Mouse (Mus musculus) MEL (cell line): ENCODE measurements at regions not wholly inside any gene's neighbourhood (a gene's known extent, or its start where the extent isn't known, plus 50 kb on each side); places are given as distances from the start of the nearest gene placed in this dataset.

Experiments
- DNase-seq: peaks from one replicate; pipeline ENCODE4 v3.0.0; 2011; ENCODE audit warnings: low read depth, low spot score
- H3K27ac ChIP-seq: 2 replicates; pipeline ENCODE4 v1.5.1; 2012; ENCODE audit warnings: low read depth, mild to moderate bottlenecking, control low read depth, low read length, moderate library complexity; ENCODE audit not compliant: control insufficient read depth
- H3K27me3 ChIP-seq, 2 experiments: fragments of 150-350 bp in 1 of 2; sonication (generic) in 1 of 2; 2 replicates each; pipeline ENCODE4 v1.6.1; 2012; ENCODE audit warnings: low read length in 2 of 2, mild to moderate bottlenecking in 2 of 2, improper control_type of control experiment in 1 of 2, moderate library complexity in 1 of 2; ENCODE audit not compliant: insufficient read depth in 2 of 2, control insufficient read depth in 1 of 2
- H3K36me3 ChIP-seq, 2 experiments: 2 replicates each; pipeline ENCODE4 v1.6.1; 2012 to 2014; ENCODE audit warnings: low read length in 2 of 2, improper control_type of control experiment in 1 of 2, inconsistent platforms in 1 of 2, mild to moderate bottlenecking in 1 of 2; ENCODE audit not compliant: insufficient read depth in 2 of 2, control insufficient read depth in 1 of 2
- H3K4me1 ChIP-seq, 2 experiments: fragments of 150-350 bp in 1 of 2; sonication (generic) in 1 of 2; 2 replicates each; pipeline ENCODE4 v1.6.1; 2012; ENCODE audit warnings: low read length in 2 of 2, improper control_type of control experiment in 1 of 2, mild to moderate bottlenecking in 1 of 2; ENCODE audit not compliant: insufficient read depth in 2 of 2, control insufficient read depth in 1 of 2
- H3K4me3 ChIP-seq, 2 experiments: fragments of 150-350 bp in 1 of 2; sonication (generic) in 1 of 2; 2 replicates each; pipeline ENCODE4 v1.5.1; 2012; ENCODE audit warnings: low read depth in 2 of 2, low read length in 2 of 2, mild to moderate bottlenecking in 2 of 2, moderate library complexity in 2 of 2, control low read depth in 1 of 2, improper control_type of control experiment in 1 of 2; ENCODE audit not compliant: control insufficient read depth in 1 of 2, insufficient read depth in 1 of 2
- H3K79me2 ChIP-seq: 2 replicates; pipeline ENCODE4 v1.6.1; 2012; ENCODE audit warnings: mild to moderate bottlenecking, low read length, moderate library complexity; ENCODE audit not compliant: control insufficient read depth, poor library complexity, insufficient read depth
- H3K9ac ChIP-seq: 2 replicates; pipeline ENCODE4 v1.6.1; 2012; ENCODE audit warnings: low read depth, mild to moderate bottlenecking, control low read depth, low read length, moderate library complexity; ENCODE audit not compliant: control insufficient read depth, poor library complexity, severe bottlenecking
- H3K9me3 ChIP-seq: fragments of 150-350 bp; sonication (generic); replicated peaks from 2 replicates; pipeline ENCODE4 v1.6.1; 2012; ENCODE audit warnings: mild to moderate bottlenecking, low read length, improper control_type of control experiment, moderate library complexity; ENCODE audit not compliant: insufficient read depth
- BHLHE40 ChIP-seq: IDR thresholded peaks from 2 replicates; pipeline ENCODE4 v1.6.1; 2012; ENCODE audit warnings: low read depth, mild to moderate bottlenecking, inconsistent platforms, low read length, improper control_type of control experiment, borderline replicate concordance
- CHD1 ChIP-seq: IDR thresholded peaks from 2 replicates; pipeline ENCODE4 v1.6.1; 2012; ENCODE audit warnings: low read depth, mild to moderate bottlenecking, inconsistent platforms, low read length, improper control_type of control experiment
- CTCF ChIP-seq, 3 experiments: IDR thresholded peaks in 2 of 3; conservative IDR thresholded peaks in 1 of 3; 2 replicates each; pipeline ENCODE4 v1.5.1; 2011 to 2012; ENCODE audit warnings: low read length in 3 of 3, low read depth in 2 of 3, mild to moderate bottlenecking in 2 of 3, improper control_type of control experiment in 1 of 3, inconsistent platforms in 1 of 3, mixed read lengths in 1 of 3, moderate library complexity in 1 of 3; ENCODE audit not compliant: control insufficient read depth in 1 of 3, insufficient read depth in 1 of 3, poor library complexity in 1 of 3, severe bottlenecking in 1 of 3
- ETS1 ChIP-seq: IDR thresholded peaks from 2 replicates; pipeline ENCODE4 v1.6.1; 2012; ENCODE audit warnings: low read depth, mild to moderate bottlenecking, inconsistent platforms, low read length, improper control_type of control experiment, moderate library complexity
- GATA1 ChIP-seq: IDR thresholded peaks from 2 replicates; pipeline ENCODE4 v1.6.1; 2011; ENCODE audit warnings: low read depth, low read length, improper control_type of control experiment
- JUND ChIP-seq: IDR thresholded peaks from 2 replicates; pipeline ENCODE4 v1.6.1; 2011; ENCODE audit warnings: low read depth, mild to moderate bottlenecking, improper control_type of control experiment, low read length
- KAT2A ChIP-seq: conservative IDR thresholded peaks from 2 replicates; pipeline ENCODE4 v1.6.1; 2012; ENCODE audit warnings: low read depth, low read length, improper control_type of control experiment, inconsistent platforms
- MAX ChIP-seq: IDR thresholded peaks from 2 replicates; pipeline ENCODE4 v1.6.1; 2011; ENCODE audit warnings: low read length, improper control_type of control experiment
- MAZ ChIP-seq: IDR thresholded peaks from 2 replicates; pipeline ENCODE4 v1.6.1; 2012; ENCODE audit warnings: low read depth, mild to moderate bottlenecking, inconsistent platforms, low read length, improper control_type of control experiment
- MEF2A ChIP-seq: IDR thresholded peaks from 2 replicates; pipeline ENCODE4 v1.6.1; 2014; ENCODE audit warnings: low read depth, mild to moderate bottlenecking, inconsistent platforms, low read length, improper control_type of control experiment; ENCODE audit not compliant: poor library complexity, insufficient replicate concordance, severe bottlenecking; ENCODE audit errors: extremely low read depth
- MXI1 ChIP-seq: IDR thresholded peaks from 2 replicates; pipeline ENCODE4 v1.6.1; 2011; ENCODE audit warnings: mild to moderate bottlenecking, low read depth, low read length, improper control_type of control experiment
- NELFE ChIP-seq: IDR thresholded peaks from 2 replicates; pipeline ENCODE4 v1.6.1; 2011; ENCODE audit warnings: low read depth, low read length, improper control_type of control experiment
- POLR2A ChIP-seq, 2 experiments: IDR thresholded peaks; 2 replicates each; pipeline ENCODE4 v1.6.1; 2011 to 2012; ENCODE audit warnings: low read length in 2 of 2, mild to moderate bottlenecking in 2 of 2, control low read depth in 1 of 2, improper control_type of control experiment in 1 of 2, low read depth in 1 of 2, moderate library complexity in 1 of 2; ENCODE audit not compliant: control insufficient read depth in 1 of 2, insufficient read depth in 1 of 2, poor library complexity in 1 of 2
- POLR2AphosphoS5 ChIP-seq: IDR thresholded peaks from 2 replicates; pipeline ENCODE4 v1.6.1; 2012; ENCODE audit warnings: low read depth, borderline replicate concordance, mild to moderate bottlenecking, inconsistent platforms, low read length, moderate library complexity, mixed read lengths
- RAD21 ChIP-seq: IDR thresholded peaks from 2 replicates; pipeline ENCODE4 v1.6.1; 2011; ENCODE audit warnings: mild to moderate bottlenecking, low read depth, low read length, improper control_type of control experiment
- RCOR1 ChIP-seq: IDR thresholded peaks from 2 replicates; pipeline ENCODE4 v1.6.1; 2012; ENCODE audit warnings: low read depth, mild to moderate bottlenecking, inconsistent platforms, low read length, improper control_type of control experiment
- SIN3A ChIP-seq: IDR thresholded peaks from 2 replicates; pipeline ENCODE4 v1.6.1; 2012; ENCODE audit warnings: low read length, improper control_type of control experiment, inconsistent platforms
- SMC3 ChIP-seq: IDR thresholded peaks from 2 replicates; pipeline ENCODE4 v1.6.1; 2011; ENCODE audit warnings: low read depth, low read length, improper control_type of control experiment
- TAL1 ChIP-seq: IDR thresholded peaks from 2 replicates; pipeline ENCODE4 v1.6.1; 2012; ENCODE audit warnings: mild to moderate bottlenecking, inconsistent platforms, low read length, moderate library complexity, mixed read lengths
- TBP ChIP-seq: IDR thresholded peaks from 2 replicates; pipeline ENCODE4 v1.8.0; 2011; ENCODE audit warnings: low read depth, low read length, improper control_type of control experiment
- TCF12 ChIP-seq: IDR thresholded peaks from 2 replicates; pipeline ENCODE4 v1.6.1; 2014; ENCODE audit warnings: low read depth, mild to moderate bottlenecking, inconsistent platforms, low read length, improper control_type of control experiment, moderate library complexity
- UBTF ChIP-seq: IDR thresholded peaks from 2 replicates; pipeline ENCODE4 v1.6.1; 2012; ENCODE audit warnings: low read depth, mild to moderate bottlenecking, inconsistent platforms, low read length, improper control_type of control experiment, moderate library complexity, borderline replicate concordance; ENCODE audit not compliant: insufficient read depth
- USF1 ChIP-seq: IDR thresholded peaks from 2 replicates; pipeline ENCODE4 v1.6.1; 2014; ENCODE audit warnings: low read depth, mild to moderate bottlenecking, inconsistent platforms, low read length, improper control_type of control experiment, moderate library complexity

DNA sequence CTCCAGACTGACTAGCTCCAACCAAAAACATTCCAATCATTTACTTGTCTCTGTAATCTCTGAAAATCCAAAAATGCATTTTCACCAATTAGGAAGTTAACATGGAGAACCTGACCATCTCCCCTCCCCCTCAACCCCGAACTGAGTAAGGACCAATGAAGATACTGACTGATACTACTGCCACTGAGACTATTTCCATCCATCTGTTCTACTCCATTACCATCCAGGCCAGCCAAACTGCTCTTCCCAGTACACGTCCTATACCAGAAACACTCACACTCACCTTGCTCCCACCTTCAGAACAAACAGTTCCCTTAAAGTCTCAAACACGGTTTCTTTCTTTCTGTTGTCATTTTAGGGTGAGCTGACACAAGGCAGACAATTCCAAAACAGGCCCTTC is 55.1 kb upstream of the Kcna3 start:
- Histone ChIP-seq H3K4me3 (no peak overlapping the region), H3K9ac (no peak overlapping the region), H3K27ac (no peak overlapping the region), H3K27me3 (no peaks in the 10 kb centered on the region), H3K36me3 (no peaks in the 10 kb centered on the region), H3K4me1 (no peaks in the 10 kb centered on the region), H3K9me3 (no peaks in the 10 kb centered on the region), H3K79me2 (no peaks in the 10 kb centered on the region)
- no peak for DNase-seq
- no peak for TF ChIP-seq TBP
- no peak for TF ChIP-seq POLR2AphosphoS5
- no peak for TF ChIP-seq TAL1
- TF ChIP-seq MAZ, result no peak
- TF ChIP-seq KAT2A, result no peak
- no peak for TF ChIP-seq RCOR1
- TF ChIP-seq UBTF, result no peak
- no peak for TF ChIP-seq MAX
- TF ChIP-seq CHD1, result no peak
- TF ChIP-seq USF1, result no peak
- no peak for TF ChIP-seq CTCF (IDR thresholded peaks at IDR 0.05 in 2 of 3, conservative IDR thresholded peaks at IDR 0.05 in 1 of 3; ENCODE audit: control insufficient read depth in 1 of 3, insufficient read depth in 1 of 3, low read depth in 2 of 3, low read length in 3 of 3, poor library complexity in 1 of 3, severe bottlenecking in 1 of 3)
- no peak for TF ChIP-seq ETS1
- no peak for TF ChIP-seq TCF12
- TF ChIP-seq SIN3A, result no peak
- TF ChIP-seq POLR2A (IDR thresholded peaks at IDR 0.05; ENCODE audit: control insufficient read depth in 1 of 2, insufficient read depth in 1 of 2, low read depth in 1 of 2, low read length in 2 of 2, poor library complexity in 1 of 2), result no peak
- TF ChIP-seq SMC3, result no peak
- TF ChIP-seq JUND, result no peak

GRCm38 (mm10) chr3:106981323-106981722 is 54.6 kb upstream of the Kcna3 start:
- Histone ChIP-seq H3K9ac (no peak overlapping the region), H3K4me3 (no peak overlapping the region), H3K4me1 (no peaks in the 10 kb centered on the region), H3K79me2 (no peaks in the 10 kb centered on the region), H3K36me3 (no peaks in the 10 kb centered on the region), H3K27ac (no peak overlapping the region), H3K27me3 (no peaks in the 10 kb centered on the region), H3K9me3 (no peaks in the 10 kb centered on the region)
- TF ChIP-seq POLR2AphosphoS5, result no peak
- no peak for TF ChIP-seq MEF2A
- TF ChIP-seq MAZ, result no peak
- TF ChIP-seq UBTF, result no peak
- no peak for TF ChIP-seq TCF12
- TF ChIP-seq GATA1, result no peak
- TF ChIP-seq TAL1, result no peak
- TF ChIP-seq RAD21, result no peak
- TF ChIP-seq MXI1, result no peak
- TF ChIP-seq BHLHE40, result no peak
- no peak for TF ChIP-seq NELFE
- no peak for DNase-seq
